Mouse (Mus musculus): ENCODE data around the gene Dlg3.

GRCm38 (mm10) chrX:100728947-100729346, 38.6 kb upstream of the Dlg3 start:
- no peak for TF ChIP-seq CTCF (IDR thresholded peaks at IDR 0.05; ENCODE audit: control insufficient read depth, insufficient read depth, insufficient replicate concordance, low read depth, low read length)
- TF ChIP-seq POLR2A (IDR thresholded peaks at IDR 0.05; ENCODE audit: control insufficient read depth, low read depth, low read length) = no peak

All from testis, adult 2 months (tissue).